Mouse (Mus musculus) E14TG2a.4 (cell line): ENCODE measurements around the gene Med11.

Experiments used
- H3K27me3 ChIP-seq: 2 replicates; pipeline ENCODE4 v1.6.1; 2014; ENCODE audit warnings: low read length, control low read depth; ENCODE audit not compliant: insufficient read depth
- H3K36me3 ChIP-seq: 2 replicates; pipeline ENCODE4 v1.6.1; 2014; ENCODE audit warnings: low read length, control low read depth; ENCODE audit not compliant: insufficient read depth
- H3K4me1 ChIP-seq: replicated peaks from 2 replicates; pipeline ENCODE4 v1.6.1; 2014; ENCODE audit warnings: low read depth, low read length, control low read depth
- H3K4me3 ChIP-seq: replicated peaks from 2 replicates; pipeline ENCODE4 v1.5.1; 2014; ENCODE audit warnings: mild to moderate bottlenecking, low read length
- H3K9me3 ChIP-seq: 2 replicates; pipeline ENCODE4 v1.6.1; 2014; ENCODE audit warnings: low read length, control low read depth
- CTCF ChIP-seq: conservative IDR thresholded peaks from 2 replicates; pipeline ENCODE4 v1.5.1; 2014; ENCODE audit warnings: low read length
- NANOG ChIP-seq: IDR thresholded peaks from 2 replicates; pipeline ENCODE4 v1.6.1; 2014; ENCODE audit warnings: borderline replicate concordance, low read length, mixed read lengths
- POU5F1 ChIP-seq: IDR thresholded peaks from 2 replicates; pipeline ENCODE4 v1.6.1; 2014; ENCODE audit warnings: low read length, borderline replicate concordance

Med11 gene

GRCm38 (mm10) chr11:70440637-70441036 is 11.1 kb upstream of the Med11 start:
- no peak for TF ChIP-seq NANOG
- no peak for TF ChIP-seq POU5F1
- peaks cover 24% of the 10 kb centered on the region for H3K4me1 ChIP-seq
- no peak overlapping the region for H3K4me3 ChIP-seq
- H3K27me3 ChIP-seq = no peaks in the 10 kb centered on the region
- no peaks in the 10 kb centered on the region for H3K9me3 ChIP-seq
- H3K36me3 ChIP-seq = peaks cover 67% of the 10 kb centered on the region

DNA sequence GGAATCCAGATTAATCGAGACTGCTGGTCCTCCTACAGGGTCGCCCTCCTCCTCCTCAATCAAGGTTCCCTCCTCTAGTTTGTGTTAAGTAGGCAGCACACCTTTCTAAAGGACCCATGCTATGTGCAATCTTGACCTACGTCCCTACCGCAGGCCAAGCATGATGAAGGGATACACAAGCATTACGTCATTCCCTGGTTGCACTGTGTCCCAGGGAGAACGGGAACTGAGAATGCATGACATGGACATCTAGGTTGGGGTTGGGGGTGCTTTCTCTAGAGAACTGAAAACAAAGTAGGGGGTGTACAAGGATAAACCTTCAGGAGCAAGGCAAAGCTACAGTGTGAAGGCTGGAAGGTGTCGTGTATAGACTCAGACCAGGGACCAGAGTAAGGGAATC is 9.8 kb upstream of the Med11 start:
- H3K4me1 ChIP-seq = peaks cover 18% of the 10 kb centered on the region
- H3K27me3 ChIP-seq = no peaks in the 10 kb centered on the region
- TF ChIP-seq NANOG (no peak), POU5F1 (no peak), CTCF (no peak)
- no peaks in the 10 kb centered on the region for H3K9me3 ChIP-seq
- H3K4me3 ChIP-seq = no peak overlapping the region
- peaks cover 54% of the 10 kb centered on the region for H3K36me3 ChIP-seq

DNA sequence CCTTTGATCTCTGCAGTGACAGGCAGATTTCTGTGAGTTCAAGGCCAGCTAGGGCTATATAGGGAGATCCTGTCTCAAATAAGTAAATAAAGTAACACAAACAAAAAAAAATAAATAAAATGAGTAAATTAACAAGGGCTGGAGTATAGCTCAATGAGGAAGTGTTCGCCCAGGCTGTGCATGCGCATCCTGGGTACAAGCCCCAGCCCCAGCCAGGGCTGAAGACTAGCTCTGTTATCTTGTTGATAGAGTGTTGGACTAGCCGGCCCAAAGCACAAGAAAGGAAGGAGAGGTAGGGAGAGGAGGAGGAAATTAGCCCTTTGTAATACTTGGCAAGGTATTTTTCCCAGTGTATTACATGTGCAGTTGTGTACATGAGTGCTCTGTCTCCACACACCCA is 7.8 kb upstream of the Med11 start:
- TF ChIP-seq POU5F1 (no peak), NANOG (no peak), CTCF (no peak)

DNA sequence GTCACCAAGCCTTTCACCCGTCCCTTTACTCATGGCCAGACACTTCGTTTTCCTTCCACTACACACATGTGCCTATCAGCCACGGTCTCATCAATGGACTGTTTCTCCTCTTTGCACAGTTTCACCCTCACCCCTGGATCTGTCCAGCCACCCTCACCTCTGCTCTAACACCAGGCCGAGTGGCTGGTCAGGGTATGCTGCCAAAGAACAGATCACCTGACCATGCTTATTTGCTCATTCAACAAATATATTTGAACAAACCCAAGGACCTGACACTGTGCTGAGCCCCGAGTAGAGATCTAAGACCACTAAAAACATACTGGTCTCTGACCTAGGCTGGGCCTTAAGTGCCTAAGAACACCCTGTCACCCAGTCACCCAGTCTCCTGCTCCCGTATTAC is 7.1 kb upstream of the Med11 start:
- no peaks in the 10 kb centered on the region for H3K27me3 ChIP-seq
- no peak overlapping the region for H3K4me3 ChIP-seq
- TF ChIP-seq POU5F1 (no peak), NANOG (no peak), CTCF (no peak)
- H3K9me3 ChIP-seq = no peaks in the 10 kb centered on the region
- peaks cover 27% of the 10 kb centered on the region for H3K36me3 ChIP-seq
- H3K4me1 ChIP-seq = peaks cover 4% of the 10 kb centered on the region; the same call in 1 of the 2 replicates

More for the DNA sequence above, 7.8 kb upstream of the Med11 start:
- Histone ChIP-seq H3K4me1 (peaks cover 11% of the 10 kb centered on the region), H3K4me3 (no peak overlapping the region), H3K36me3 (peaks cover 34% of the 10 kb centered on the region), H3K27me3 (no peaks in the 10 kb centered on the region), H3K9me3 (no peaks in the 10 kb centered on the region)

GRCm38 (mm10) chr11:70446756-70447155 is 5.0 kb upstream of the Med11 start:
- Histone ChIP-seq H3K27me3 (no peaks in the 10 kb centered on the region), H3K4me1 (peaks cover 7% of the 10 kb centered on the region), H3K4me3 (no peak overlapping the region), H3K36me3 (peaks cover 8% of the 10 kb centered on the region; the same call in 1 of the 2 replicates), H3K9me3 (no peaks in the 10 kb centered on the region)
- no peak for TF ChIP-seq NANOG
- no peak for TF ChIP-seq POU5F1
- TF ChIP-seq CTCF = no peak

- Histone ChIP-seq H3K4me3 (no peak overlapping the region), H3K36me3 (peaks cover 2% of the 10 kb centered on the region; the same call in 1 of the 2 replicates), H3K27me3 (no peaks in the 10 kb centered on the region), H3K9me3 (no peaks in the 10 kb centered on the region), H3K4me1 (peaks cover 9% of the 10 kb centered on the region)
- no peak for TF ChIP-seq NANOG
Measured at GRCm38 (mm10) chr11:70447373-70447772, 4.3 kb upstream of the Med11 start.

GRCm38 (mm10) chr11:70450926-70451325 is 793 bp upstream of the Med11 start:
- TF ChIP-seq NANOG (no peak), POU5F1 (no peak), CTCF (no peak)

DNA sequence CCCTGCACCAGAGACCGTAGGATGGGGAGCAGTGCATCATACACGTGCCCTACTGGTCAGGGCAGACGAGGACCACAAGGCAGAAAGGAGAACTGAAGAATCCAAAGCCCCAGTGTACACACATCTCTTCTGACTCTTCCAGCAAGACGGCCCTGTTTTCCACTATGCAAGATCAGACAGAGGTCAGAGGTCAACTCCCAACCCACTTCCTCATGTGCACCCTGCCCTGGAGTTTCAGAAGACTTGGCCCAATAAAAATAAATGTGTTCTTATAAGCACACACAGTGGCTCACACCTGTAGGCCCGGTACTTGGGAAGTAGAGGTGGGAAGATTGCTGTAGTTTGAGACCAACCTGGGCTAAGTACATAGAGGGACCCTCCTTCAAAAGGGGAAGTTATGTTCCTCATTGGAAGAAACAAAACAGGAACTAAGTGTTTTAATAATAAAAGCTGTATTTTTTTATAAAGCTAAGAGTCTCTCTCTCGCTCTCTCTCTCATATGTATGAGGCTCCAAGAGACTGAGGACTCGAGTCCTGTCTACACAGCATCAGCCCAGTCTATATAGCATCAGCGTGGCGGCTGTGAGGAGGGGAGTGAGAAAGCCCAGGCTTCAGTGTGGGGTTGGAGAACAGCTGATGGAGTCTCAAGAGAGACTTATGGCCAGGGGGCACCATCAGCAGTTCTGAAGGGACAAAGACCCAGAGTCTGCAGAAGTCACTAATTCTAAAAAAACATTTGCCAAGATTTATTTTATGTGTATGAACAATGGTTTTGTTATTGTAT is 1.7 kb downstream of the Med11 start:
- Histone ChIP-seq H3K36me3 (peaks cover 26% of the 10 kb centered on the region), H3K9me3 (no peaks in the 10 kb centered on the region), H3K4me1 (peaks cover 22% of the 10 kb centered on the region), H3K27me3 (peaks cover 13% of the 10 kb centered on the region), H3K4me3 (peak overlapping the region; percentile 95)
- no peak for TF ChIP-seq POU5F1
- TF ChIP-seq CTCF = no peak
- TF ChIP-seq NANOG = no peak

More at GRCm38 (mm10) chr11:70450926-70451325, 793 bp upstream of the Med11 start:
- Histone ChIP-seq H3K9me3 (no peaks in the 10 kb centered on the region), H3K36me3 (peaks cover 26% of the 10 kb centered on the region), H3K4me3 (no peak overlapping the region), H3K27me3 (no peaks in the 10 kb centered on the region), H3K4me1 (peaks cover 22% of the 10 kb centered on the region)

- peak within 1 kb of the TSS; percentile 73 for H3K4me3 ChIP-seq
- no peak for TF ChIP-seq CTCF
- no peak for TF ChIP-seq NANOG
- no peak for TF ChIP-seq POU5F1
- H3K27me3 ChIP-seq = peaks cover 65% of the 10 kb centered on the region
- peaks cover 20% of the 10 kb centered on the region for H3K4me1 ChIP-seq
- H3K36me3 ChIP-seq = peaks cover 14% of the 10 kb centered on the region
- H3K9me3 ChIP-seq = no peaks in the 10 kb centered on the region
Measured at GRCm38 (mm10) chr11:70458688-70459600, 7.2 kb downstream of the Med11 start, which contains the start of gene Zmynd15. Gene Zmynd15, plus strand, starts transcription at chr11:70459433.
